Mouse (Mus musculus) c-Kit-positive CD71-negative TER-119-negative erythroid progenitor cells, embryonic 14.5 days (primary cell): ENCODE results near the gene Il2ra.
"Not testable (repeated sequence)": the region's sequence is repeated elsewhere in the genome, so short reads cannot be mapped to it uniquely, and the experiment has no call there.

Source experiments
- DNase-seq: peaks from one replicate; pipeline ENCODE4 v3.0.0-alpha.2; 2013; ENCODE audit warnings: low read depth

Il2ra gene

DNA sequence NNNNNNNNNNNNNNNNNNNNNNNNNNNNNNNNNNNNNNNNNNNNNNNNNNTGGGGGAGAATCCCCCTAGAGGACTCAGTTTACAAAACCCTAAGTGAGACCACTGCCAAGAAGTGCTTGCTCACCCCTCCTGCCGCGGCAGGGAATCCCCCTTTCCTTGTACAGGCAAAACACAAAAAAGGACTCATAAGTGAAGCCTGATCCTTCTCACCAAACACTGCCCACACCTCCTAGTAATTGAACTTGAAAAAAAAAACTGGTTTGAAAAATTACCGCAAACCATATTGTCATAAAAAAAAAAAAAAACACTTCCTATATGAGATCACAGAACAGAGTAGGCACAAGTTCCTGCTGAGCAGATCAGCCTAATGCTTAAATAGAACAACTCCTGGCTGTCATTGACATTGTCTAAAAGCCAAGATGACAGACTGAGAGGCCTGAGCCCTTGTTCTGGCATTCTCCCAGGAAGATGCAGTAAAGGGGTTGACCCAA lies at the start of gene Il2ra:
TSS of gene Il2ra (plus strand) at position 357 of the 491 bp plus-strand sequence.
- DNase-seq, result no peak

DNA sequence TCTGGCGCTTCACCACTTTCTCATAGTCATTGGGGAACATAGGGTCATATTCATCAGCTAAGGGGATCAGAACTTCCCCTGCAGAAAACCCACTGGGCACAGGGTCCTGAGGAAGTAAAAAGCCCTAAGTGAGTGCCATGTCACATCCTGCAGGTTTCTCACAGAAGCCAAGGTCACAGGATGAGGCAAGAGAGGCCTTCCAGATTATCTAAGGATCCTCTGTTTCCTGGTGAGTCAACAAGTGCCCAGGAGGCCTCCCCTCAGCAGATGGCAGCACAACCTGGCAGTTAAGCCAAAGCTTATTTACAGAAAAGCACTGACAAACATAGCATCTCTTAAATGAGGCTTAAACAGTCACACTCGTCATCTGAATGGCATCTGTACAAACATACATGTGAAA lies 45.9 kb upstream of the Il2ra start:
- no peak for DNase-seq

DNA sequence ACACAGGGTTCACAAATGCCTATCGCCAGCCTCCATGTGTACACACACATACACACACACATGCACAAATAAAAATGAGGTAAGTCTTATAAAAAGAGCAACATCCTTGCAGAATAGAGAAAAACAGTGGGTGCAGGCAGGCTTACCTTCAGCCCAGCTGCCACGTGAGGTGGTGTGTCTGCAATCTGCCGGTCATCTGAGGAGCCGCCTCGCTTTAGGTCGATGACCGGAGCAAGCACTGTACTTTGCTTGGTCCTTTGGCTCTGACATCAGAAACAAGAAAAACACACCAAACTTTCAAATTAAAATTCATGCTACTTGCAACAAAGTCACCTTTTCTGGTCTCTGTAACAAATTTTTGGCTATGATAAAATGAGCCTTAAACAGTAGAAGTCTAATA lies 44.7 kb upstream of the Il2ra start:
- DNase-seq, result no peak

DNA sequence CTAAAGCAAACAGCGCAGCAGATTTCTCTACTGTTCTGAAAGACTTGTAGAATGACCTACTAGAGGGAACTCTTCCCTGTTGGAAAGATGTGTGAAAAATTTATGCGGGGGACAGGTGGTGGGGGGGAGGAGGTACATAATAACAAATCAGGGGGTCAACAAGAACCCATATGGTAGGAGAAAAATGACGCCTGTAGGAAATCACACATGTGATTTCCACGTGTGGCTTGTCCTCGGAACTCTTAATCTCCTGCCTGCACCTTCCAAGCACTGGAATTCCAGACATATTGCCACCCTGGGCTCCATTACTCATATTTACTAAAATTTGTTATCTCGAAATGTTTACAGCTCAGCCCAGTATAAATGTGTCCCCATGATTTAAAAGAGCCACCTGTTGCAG lies 40.8 kb upstream of the Il2ra start:
- no peak for DNase-seq

DNA sequence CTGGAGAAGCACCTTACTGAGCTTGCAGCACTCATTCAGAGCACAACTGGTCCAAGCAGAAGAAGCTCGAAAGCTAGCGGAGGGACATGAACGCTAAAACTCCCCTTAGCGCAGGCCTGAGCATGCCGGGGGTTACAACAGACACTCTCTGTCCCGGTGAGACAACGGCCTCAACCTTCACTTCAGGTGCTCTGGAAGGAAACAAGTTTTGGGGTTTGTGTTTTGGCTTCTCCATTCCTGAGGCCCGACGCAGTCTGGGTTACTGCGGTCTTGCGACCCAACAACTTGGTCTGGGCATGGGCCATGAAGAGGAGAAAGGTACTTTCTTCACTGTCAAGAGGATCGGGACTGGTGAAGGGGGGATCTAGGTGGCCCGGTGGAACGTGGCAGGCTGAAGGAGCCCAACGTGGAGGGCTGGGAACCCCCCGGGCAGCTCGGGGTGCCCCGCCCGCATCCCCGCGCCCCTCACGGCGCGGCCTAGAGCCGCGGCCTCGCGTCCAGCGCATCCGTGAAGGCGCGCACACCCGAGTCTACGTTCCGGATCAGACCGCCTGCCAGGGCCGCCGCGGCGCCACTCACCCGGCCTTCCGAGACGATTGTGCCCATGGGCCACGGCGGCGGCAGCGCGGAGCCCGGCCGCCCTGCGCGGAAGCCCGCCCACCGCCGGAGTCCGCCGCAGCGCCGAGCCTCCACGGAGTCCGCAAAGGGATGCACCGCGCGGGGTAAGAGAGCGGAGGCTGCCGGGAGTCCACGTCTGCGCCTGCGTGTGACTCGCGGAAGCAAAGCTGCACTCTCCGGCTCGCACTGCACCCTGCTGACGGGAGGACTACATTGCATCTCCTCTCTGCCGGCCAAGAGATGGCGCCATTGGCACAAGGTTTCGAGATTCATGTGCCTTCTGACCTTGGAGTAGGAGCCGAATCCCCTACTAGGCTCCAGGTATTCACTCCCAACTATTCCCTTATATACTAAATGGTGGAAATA lies 39.8 kb upstream of the Il2ra start:
- DNase-seq, result peak; percentile 94

DNA sequence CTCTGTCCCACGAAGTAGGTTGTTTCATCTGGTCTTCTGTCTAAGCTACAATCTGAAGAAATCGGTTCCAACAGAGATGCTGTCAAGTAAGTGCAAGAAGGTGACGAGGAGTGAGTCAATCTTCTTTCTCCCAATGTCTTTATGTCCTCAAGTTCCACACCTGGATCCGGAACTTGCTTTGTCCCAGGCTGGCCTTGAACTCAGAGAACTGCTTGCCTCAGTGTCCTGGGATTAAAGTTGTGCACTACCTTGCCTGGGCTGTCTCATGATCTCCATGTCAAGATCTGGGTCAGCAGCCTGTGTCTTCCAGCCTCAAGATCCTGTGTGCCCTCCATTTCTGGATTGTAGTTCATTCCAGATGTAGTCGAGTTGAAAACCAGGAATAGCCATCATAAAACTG lies 38.6 kb upstream of the Il2ra start, which contains the start of gene Rbm17:
TSS of gene Rbm17 (minus strand) at position 101 of the 400 bp plus-strand sequence.
- DNase-seq, result no peak

DNA sequence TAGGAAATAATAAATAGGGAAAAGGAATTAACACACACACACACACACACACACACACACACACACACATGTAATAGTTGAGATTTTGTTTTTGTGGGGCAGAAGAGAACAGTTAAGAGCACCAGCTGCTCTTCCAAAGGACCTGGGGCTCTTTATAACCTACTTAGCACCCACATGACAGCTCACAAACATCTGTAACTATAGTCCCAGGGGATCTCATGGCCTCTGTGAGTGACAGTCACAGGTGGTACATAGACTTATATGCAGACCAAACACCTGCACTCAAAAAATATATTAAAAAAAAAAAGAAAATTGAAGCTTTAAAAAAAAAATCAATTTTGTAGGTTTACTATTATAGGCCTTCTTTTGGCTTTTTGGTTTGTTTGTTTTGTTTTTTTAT lies 37.7 kb upstream of the Il2ra start:
- DNase-seq, result no peak

DNA sequence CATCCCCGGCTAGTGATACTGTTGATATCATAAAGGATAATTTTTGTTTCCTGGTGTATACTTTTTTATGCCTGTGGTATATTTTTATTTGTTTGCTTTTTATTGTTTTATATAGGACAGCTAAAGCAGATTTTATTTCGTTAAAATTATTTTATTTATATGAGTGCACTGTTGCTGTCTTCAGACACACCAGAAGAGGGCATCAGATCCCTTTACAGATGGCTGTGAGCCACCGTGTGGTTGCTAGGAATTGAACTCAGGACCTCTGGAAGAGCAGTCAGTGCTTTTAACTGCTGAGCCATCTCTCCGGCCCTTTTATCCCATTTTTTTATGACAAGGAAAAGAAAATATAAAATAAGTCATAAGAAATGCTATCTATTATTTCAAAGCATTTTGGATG lies 35.9 kb upstream of the Il2ra start:
- DNase-seq, result not testable (repeated sequence)

DNA sequence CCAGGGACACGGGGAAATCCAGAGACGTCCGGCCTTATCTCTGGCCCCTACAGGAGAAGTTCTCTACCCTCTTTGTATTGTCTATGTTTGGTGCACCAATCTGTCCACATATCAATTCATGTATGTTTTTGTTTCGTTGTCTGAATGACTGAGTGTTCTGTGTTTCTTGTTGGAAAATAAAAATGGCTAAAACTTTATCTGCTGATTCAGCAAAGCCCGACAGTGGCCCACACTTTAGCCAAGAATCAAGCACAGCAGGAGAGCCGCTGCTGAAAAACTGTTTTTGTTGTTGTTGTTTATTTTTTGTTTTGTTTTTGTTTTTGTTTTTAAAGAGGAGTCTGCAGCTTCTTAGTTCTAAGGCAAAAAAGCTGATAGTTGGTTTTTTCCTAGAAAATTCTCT lies 29.7 kb upstream of the Il2ra start:
- not testable (repeated sequence) for DNase-seq

DNA sequence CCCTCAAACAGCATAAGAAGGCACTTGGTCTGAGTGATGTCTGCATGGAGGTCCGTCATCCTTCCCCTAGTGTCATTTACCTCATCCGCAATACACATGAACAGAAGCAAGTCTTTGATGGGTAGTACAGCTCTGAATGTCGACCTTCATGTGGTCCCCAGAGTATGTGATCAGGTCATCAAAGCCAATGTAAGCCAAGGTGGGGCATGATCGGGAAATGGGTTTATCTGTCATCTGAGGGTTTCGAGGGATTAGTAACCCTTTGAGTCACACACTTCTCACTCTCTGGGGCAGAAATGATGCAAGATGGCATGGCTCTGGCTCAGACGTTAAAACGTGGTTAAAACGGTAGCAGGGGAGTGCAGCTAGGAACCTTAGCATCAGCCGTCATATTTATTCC lies 25.8 kb upstream of the Il2ra start:
- no peak for DNase-seq

DNA sequence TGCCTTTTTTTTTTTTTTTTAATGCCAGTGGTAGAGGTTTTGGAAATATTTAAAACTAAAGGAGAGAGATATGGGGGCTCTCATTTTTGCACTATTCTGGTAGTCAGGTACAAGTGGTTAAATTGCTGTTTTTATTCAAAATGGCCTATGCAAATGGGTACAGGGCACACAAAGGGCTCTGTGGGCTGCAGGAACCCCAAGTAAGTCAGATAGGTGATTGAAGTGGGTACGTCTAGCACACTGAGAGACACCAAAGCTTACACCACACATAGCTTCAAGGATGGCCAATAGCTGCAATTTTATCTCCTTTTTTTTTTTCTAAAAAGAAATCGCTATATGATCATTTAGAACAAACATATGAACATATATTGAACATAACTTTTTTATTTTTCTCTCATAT lies 23.0 kb upstream of the Il2ra start:
- no peak for DNase-seq

DNA sequence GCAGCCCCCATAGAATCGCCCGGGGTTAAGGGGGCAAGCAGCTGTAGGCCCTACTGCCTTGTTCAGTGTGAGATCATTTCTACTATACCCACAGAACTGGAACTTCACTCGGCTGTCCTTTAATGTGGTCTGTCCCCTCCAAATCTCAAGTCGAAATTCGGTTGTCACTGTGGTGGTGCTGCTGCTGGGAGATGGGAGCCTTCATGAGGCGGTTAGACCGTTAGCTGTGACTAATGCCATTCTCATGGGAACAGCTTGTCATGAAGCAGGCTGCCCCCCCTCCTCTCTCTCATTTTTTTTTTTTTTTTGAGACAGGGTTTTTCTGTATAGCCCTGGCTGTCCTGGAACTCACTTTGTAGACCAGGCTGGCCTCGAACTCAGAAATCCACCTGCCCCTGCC lies 19.4 kb upstream of the Il2ra start:
- no peak for DNase-seq

DNA sequence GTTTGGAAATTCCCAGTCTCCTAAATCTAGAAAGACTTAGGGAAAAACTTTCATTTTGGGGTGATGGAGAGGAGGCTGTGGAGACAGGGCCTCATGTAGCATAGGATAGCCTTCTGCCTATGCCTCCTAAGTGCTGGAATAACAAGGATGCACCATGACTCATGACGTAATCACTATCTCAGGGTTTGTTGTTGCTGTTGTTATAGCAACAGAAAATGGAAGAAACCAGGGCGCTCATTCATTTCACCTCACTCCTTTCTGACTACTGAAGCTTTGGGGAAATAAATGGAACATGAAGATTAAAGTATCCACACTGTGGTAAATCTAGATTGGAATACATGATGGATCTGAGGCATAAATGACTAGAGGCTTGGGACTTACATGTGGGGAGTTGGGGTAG lies 18.9 kb upstream of the Il2ra start:
- no peak for DNase-seq

DNA sequence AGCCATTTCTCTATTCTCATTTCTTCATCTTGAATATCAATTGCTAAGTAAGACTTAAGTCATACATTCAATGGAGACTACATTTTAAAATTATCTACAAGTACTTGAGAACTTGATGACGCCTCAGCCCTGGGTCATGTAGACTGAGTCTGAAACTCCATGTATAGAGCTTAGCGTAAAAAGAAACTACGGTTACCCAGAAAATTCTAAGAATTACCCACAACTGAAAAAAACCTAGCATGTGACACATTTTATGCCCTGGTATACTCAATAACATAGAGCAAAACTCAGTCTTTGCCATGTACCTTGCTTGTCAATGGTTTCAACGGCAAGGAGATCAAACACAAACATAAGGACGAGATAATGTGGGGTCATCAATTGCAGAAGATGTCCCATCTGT lies 16.7 kb upstream of the Il2ra start, which contains the start of gene Gm17490:
TSS of gene Gm17490 (minus strand) at position 375 of the 400 bp plus-strand sequence.
- no peak for DNase-seq

DNA sequence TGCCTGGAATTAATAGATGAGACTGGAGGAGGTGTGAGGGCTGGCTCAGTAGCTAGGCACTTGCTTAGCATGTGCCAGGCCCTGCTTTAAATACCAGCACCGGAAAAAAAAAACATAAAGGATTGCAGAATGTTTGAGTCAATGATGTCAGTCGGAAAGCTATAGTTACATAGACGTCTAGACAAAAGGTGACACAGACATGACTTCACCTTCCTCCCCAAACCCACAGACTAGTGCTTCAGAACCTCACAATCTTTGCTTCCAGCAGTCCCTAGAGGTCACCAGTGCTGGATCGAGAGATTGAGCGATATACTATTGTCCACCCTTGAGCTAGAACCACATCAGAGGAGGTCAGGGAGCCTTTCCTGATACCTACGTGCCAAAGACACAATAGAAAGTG lies 7.6 kb upstream of the Il2ra start:
- DNase-seq, result no peak

DNA sequence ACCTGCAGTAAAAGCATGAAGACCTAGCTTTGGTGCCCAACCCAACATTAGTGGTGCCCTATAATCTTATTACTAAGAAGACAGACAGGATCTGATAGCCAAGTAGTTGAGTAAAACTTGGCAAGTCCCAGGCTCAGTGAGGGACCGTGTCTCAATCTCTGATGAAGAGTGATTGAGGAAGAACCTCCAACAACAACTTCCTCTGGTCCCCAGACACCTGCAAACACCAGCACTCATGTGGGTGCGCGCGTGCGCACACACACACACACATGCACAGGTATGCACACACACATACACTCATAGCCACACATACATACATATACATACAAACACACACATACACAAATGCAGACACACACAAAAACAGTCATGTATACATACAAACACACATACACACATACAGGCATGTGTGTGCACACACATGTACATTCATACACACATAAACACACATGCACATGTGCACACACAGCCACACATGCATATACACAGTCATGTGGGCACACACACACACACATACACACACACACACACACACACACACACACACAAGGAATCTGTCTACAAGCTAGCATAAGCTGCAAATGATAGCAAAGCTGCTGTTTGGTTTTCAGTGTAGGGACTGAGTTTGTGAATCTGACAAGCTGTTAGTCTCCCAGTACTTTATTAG lies 7.0 kb upstream of the Il2ra start:
- no peak for DNase-seq

DNA sequence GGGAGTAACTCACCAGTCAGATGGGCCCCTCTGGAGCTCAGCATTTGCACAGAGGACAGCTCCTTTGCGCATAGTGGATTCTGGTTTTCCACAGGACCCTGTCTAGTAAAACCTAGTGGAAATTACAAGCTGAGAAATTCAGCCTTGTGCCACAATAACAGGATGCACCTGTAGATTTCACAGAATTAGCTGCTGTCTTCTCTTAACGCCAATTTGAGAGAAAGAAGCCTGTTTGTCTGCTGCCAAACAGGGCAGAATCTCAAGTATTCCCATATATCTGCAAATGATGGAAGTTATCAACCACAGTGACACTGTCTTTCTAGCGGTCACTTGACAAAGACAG lies 6.5 kb upstream of the Il2ra start:
- DNase-seq, result no peak

DNA sequence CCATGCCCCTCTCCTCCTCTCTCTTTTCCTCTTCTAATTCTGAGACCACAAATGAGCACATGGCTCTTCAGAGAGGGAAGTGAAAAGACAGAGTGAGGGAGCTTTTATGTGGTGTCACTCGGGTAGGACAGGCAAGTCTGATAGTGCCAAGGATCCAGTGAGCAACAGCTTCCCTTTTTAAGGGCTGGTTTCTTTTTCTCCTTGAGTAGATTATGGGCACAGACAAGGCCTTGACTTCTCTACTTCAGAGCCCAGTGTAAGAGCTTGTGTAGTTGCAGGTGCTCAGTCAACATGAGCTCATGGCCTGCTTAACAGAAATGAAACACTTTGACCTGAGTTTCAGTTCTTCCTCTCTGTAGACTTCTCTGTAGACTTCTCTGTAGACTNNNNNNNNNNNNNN lies 5.5 kb upstream of the Il2ra start:
- DNase-seq, result no peak

DNA sequence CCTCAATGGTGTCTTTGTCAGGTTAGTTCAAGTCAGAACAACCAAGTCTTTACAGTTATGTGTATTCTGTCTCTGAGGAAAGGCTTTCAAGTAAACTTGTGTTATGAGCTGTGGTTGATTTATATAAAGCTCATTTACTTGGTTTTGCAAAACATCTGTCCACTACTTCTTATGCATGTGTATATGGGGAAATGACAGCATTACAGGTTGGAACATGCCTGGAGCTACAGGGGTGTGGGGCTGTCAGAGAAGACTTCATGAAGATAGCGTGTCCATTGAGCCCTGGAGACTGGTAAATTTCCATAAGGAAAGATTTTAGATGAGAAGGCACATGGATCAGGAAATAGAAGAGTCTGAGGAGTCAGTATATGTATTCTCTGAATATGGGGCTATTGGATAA lies 1.4 kb downstream of the Il2ra start:
- no peak for DNase-seq

DNA sequence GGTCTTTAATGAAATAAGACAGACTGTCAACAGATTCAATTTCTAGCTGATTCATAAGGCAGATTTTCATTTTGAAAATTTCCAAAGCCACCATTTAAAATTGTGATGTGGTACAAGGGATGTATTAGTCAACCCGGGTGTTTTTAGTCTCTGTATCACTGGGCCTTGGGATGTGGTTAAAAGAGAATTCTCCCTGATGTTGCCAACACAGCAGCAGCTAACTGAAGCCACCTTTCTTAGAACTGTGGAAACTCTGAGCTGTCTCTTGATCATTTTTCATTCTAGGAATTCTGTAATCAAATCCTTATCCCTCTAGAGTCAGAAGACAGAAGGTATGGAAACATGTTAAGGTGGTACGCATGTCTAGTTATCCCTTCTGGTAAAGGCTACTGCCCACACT lies 2.7 kb downstream of the Il2ra start:
- no peak for DNase-seq

DNA sequence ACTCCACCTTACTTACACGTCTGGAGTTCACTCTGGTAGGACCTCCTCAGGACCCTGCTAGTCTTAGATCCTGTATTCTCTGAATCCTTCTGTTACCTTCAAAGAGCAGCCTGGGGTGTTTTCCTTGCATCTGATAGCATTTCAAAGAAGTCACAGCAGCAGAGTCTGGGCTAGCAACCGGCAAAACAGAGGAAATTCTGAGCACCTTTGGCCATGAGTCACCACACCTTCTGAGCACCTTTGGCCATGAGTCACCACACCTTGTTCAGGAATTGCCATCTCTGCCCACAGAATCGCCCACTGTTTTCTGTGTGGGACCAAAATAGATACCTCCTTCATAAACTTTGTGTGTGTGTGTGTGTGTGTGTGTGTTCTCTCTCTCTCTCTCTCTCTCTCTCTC lies 8.9 kb downstream of the Il2ra start:
- DNase-seq, result no peak

DNA sequence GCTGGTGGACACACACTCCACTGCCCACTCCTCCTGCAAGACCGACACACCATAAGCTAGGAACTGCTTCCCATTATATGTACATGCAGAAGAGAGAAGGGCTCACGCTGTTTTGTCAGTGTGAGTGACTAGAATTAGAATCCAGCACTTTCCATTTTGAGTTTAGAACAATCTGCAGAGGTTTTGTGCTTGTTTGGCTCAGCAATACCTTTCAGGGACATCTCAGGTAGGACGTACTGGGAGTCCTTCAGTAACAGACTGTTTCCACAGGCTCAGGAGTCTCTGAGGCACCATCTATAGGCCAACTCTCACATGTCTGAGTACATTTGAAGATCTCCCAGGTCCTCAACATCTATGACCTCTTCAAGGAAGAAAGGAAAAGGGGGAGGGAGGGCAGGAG lies 9.6 kb downstream of the Il2ra start:
- no peak for DNase-seq

DNA sequence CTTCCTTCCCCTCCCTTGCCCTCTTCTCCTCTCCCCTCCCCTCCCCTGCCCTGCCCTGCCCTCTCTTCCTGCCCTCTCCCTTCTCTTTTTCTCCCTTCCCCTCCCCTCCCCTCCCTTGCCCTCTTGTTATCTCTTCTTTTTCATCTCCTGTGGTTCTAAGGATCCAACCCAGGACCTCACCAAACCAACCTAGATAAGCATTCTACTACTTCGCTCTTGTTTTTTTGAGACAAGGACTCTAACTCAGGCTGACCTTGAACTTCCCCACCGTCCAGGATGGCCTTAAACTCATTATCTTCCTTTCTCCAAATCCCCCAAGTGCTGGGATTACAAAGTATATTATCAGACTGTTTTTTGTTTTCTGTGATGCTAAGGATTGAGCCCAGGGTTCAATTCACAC lies 10.2 kb downstream of the Il2ra start:
- no peak for DNase-seq
